Mouse (Mus musculus) G1E (cell line): ENCODE measurements around the gene Mthfd1.

Source experiments
- CTCF ChIP-seq: IDR thresholded peaks from 2 replicates; pipeline ENCODE4 v1.5.1; 2012; ENCODE audit warnings: low read depth, low read length, inconsistent platforms, mixed read lengths
- GATA1 ChIP-seq: IDR thresholded peaks from 2 replicates; pipeline ENCODE4 v1.6.1; 2012; ENCODE audit warnings: borderline replicate concordance, low read length, inconsistent platforms, mixed read lengths

DNA sequence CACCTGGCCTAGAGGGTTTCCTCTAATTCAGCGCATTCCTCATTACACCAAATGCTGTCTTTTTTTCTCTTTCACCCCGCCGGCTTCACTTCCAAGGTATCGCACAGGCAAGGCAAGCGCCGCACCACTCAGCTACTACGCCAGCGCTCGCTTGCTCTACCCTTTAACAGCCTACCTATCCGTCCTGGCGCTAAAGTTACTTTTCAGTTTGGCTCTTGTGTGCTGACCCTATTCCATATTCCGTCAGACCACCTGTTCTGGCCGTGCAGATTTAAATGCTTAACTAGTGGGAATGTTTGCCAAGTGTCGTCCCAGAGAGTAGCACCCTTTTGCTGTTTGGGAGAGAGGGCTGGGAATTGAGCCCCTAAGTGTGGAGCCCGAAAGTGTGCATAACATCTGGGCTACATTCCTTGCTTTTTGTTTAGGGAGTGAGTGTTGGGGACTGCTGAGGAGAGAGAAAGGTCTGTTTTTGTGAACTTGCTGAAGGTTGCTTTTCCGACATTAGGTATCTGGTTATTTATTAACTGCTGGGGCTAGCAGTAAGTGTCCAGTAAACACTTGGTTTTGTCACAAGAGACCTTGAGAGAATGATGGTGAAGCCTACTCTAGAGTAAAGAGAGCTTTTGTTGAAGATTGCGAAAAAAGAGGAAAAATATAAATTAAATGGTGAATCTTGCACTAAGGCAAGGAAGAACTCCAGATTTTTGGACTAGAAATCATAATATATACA, 1.2 kb downstream of the Mthfd1 start:
- no peak for TF ChIP-seq CTCF
- TF ChIP-seq GATA1: no peak
